Mouse (Mus musculus): ENCODE measurements around the gene Wbp1l. TPM values are rescaled to one million over a fixed set of nuclear protein-coding genes. Genes with fewer than 3 reads are reported as not detected.

Wbp1l gene
- polyA plus RNA-seq, 1 experiment, result 16.9 TPM

- Histone ChIP-seq H3K36me3 (ENCODE audit: control insufficient read depth, insufficient read depth, low read length) (no peaks in the 10 kb centered on the region), H3K4me1 (ENCODE audit: control insufficient read depth, insufficient read depth, low read length) (peaks cover 5% of the 10 kb centered on the region), H3K4me3 (ENCODE audit: control insufficient read depth, low read depth, low read length) (no peak overlapping the region), H3K27ac (ENCODE audit: control insufficient read depth, insufficient read depth, low read depth, low read length) (no peak overlapping the region), H3K27me3 (ENCODE audit: control insufficient read depth, insufficient read depth, low read length) (no peaks in the 10 kb centered on the region)
- TF ChIP-seq POLR2A (IDR thresholded peaks at IDR 0.05; ENCODE audit: control insufficient read depth, low read depth, low read length), result no peak
- no peak for TF ChIP-seq CTCF (IDR thresholded peaks at IDR 0.05; ENCODE audit: control insufficient read depth, insufficient read depth, insufficient replicate concordance, low read depth, low read length)
Measured at GRCm38 (mm10) chr19:46669802-46670201, 70.9 kb downstream of the Wbp1l start.

GRCm38 (mm10) chr19:46670691-46671090 lies 71.8 kb downstream of the Wbp1l start:
- no peaks in the 10 kb centered on the region for H3K36me3 ChIP-seq (ENCODE audit: control insufficient read depth, insufficient read depth, low read length)
- 0 out of 2 replicates have a peak, but pooled peaks cover 2% of the 10 kb centered on the region for H3K4me1 ChIP-seq (ENCODE audit: control insufficient read depth, insufficient read depth, low read length)
- peak; percentile 63; the same call in 1 of the 2 replicates for TF ChIP-seq CTCF (IDR thresholded peaks at IDR 0.05; ENCODE audit: control insufficient read depth, insufficient read depth, insufficient replicate concordance, low read depth, low read length)
- no peak for TF ChIP-seq POLR2A (IDR thresholded peaks at IDR 0.05; ENCODE audit: control insufficient read depth, low read depth, low read length)

GRCm38 (mm10) chr19:46672766-46673418 lies 74.0 kb downstream of the Wbp1l start, which contains the start of gene Cyp17a1:
Cyp17a1 (minus strand) TSS chr19:46673172.
- no peak for TF ChIP-seq CTCF (IDR thresholded peaks at IDR 0.05; ENCODE audit: control insufficient read depth, insufficient read depth, insufficient replicate concordance, low read depth, low read length)
- no peak for TF ChIP-seq POLR2A (IDR thresholded peaks at IDR 0.05; ENCODE audit: control insufficient read depth, low read depth, low read length)
- Histone ChIP-seq H3K36me3 (ENCODE audit: control insufficient read depth, insufficient read depth, low read length) (no peaks in the 10 kb centered on the region), H3K27me3 (ENCODE audit: control insufficient read depth, insufficient read depth, low read length) (no peaks in the 10 kb centered on the region), H3K4me1 (ENCODE audit: control insufficient read depth, insufficient read depth, low read length) (no peaks in the 10 kb centered on the region), H3K4me3 (ENCODE audit: control insufficient read depth, low read depth, low read length) (no peak within 1 kb of the TSS), H3K27ac (ENCODE audit: control insufficient read depth, insufficient read depth, low read depth, low read length) (peak within 1 kb of the TSS; percentile 3)

More at GRCm38 (mm10) chr19:46670691-46671090, 71.8 kb downstream of the Wbp1l start:
- Histone ChIP-seq H3K4me3 (ENCODE audit: control insufficient read depth, low read depth, low read length) (no peak overlapping the region), H3K27ac (ENCODE audit: control insufficient read depth, insufficient read depth, low read depth, low read length) (no peak overlapping the region), H3K27me3 (ENCODE audit: control insufficient read depth, insufficient read depth, low read length) (no peaks in the 10 kb centered on the region)

- TF ChIP-seq CTCF (IDR thresholded peaks at IDR 0.05; ENCODE audit: control insufficient read depth, insufficient read depth, insufficient replicate concordance, low read depth, low read length) (no peak), POLR2A (IDR thresholded peaks at IDR 0.05; ENCODE audit: control insufficient read depth, low read depth, low read length) (no peak)
- Histone ChIP-seq H3K4me3 (ENCODE audit: control insufficient read depth, low read depth, low read length) (no peak overlapping the region), H3K27me3 (ENCODE audit: control insufficient read depth, insufficient read depth, low read length) (no peaks in the 10 kb centered on the region), H3K27ac (ENCODE audit: control insufficient read depth, insufficient read depth, low read depth, low read length) (no peak overlapping the region), H3K36me3 (ENCODE audit: control insufficient read depth, insufficient read depth, low read length) (no peaks in the 10 kb centered on the region), H3K4me1 (ENCODE audit: control insufficient read depth, insufficient read depth, low read length) (no peaks in the 10 kb centered on the region)
Measured at GRCm38 (mm10) chr19:46675641-46676040, 76.8 kb downstream of the Wbp1l start.

GRCm38 (mm10) chr19:46679720-46680383 lies 81.0 kb downstream of the Wbp1l start:
- Histone ChIP-seq H3K4me1 (ENCODE audit: control insufficient read depth, insufficient read depth, low read length) (no peaks in the 10 kb centered on the region), H3K27ac (ENCODE audit: control insufficient read depth, insufficient read depth, low read depth, low read length) (no peak overlapping the region; the same call in 1 of the 2 replicates), H3K27me3 (ENCODE audit: control insufficient read depth, insufficient read depth, low read length) (no peaks in the 10 kb centered on the region), H3K4me3 (ENCODE audit: control insufficient read depth, low read depth, low read length) (no peak overlapping the region), H3K36me3 (ENCODE audit: control insufficient read depth, insufficient read depth, low read length) (no peaks in the 10 kb centered on the region)
- no peak for TF ChIP-seq CTCF (IDR thresholded peaks at IDR 0.05; ENCODE audit: control insufficient read depth, insufficient read depth, insufficient replicate concordance, low read depth, low read length)

GRCm38 (mm10) chr19:46689460-46690372 lies 90.8 kb downstream of the Wbp1l start, which contains the start of gene Borcs7:
Borcs7 (plus strand) TSS chr19:46689906.
- TF ChIP-seq CTCF (IDR thresholded peaks at IDR 0.05; ENCODE audit: control insufficient read depth, insufficient read depth, insufficient replicate concordance, low read depth, low read length), result no peak
- TF ChIP-seq POLR2A (IDR thresholded peaks at IDR 0.05; ENCODE audit: control insufficient read depth, low read depth, low read length), result peak; percentile 89
- Histone ChIP-seq H3K4me3 (ENCODE audit: control insufficient read depth, low read depth, low read length) (peak within 1 kb of the TSS; percentile 97), H3K27ac (ENCODE audit: control insufficient read depth, insufficient read depth, low read depth, low read length) (peak within 1 kb of the TSS; percentile 97), H3K27me3 (ENCODE audit: control insufficient read depth, insufficient read depth, low read length) (no peaks in the 10 kb centered on the region), H3K4me1 (ENCODE audit: control insufficient read depth, insufficient read depth, low read length) (peaks cover 5% of the 10 kb centered on the region; the same call in 1 of the 2 replicates), H3K36me3 (ENCODE audit: control insufficient read depth, insufficient read depth, low read length) (no peaks in the 10 kb centered on the region)
